Mouse (Mus musculus) forebrain, embryonic 12.5 days (tissue): ENCODE data around the gene Mfap4. TPM values are rescaled to one million over a fixed set of nuclear protein-coding genes. Genes with fewer than 3 reads are reported as not detected.
A peak's percentile ranks its signal among the peaks of the same experiment; 100 is the strongest.

Source experiments
- ATAC-seq: fragments of 200-750 bp; cut with Nextera tagmentation; 2 replicates; pipeline ENCODE4 v1.8.0; 2017; ENCODE audit warnings: moderate TSS enrichment; ENCODE audit not compliant: low FRiP score
- H3K27ac ChIP-seq: fragments of 300-500 bp; sonication (generic); 2 replicates; pipeline ENCODE4 v1.5.1; 2016; ENCODE audit warnings: mild to moderate bottlenecking
- H3K27me3 ChIP-seq: fragments of 300-500 bp; sonication (generic); 2 replicates; pipeline ENCODE4 v1.6.1; 2016; ENCODE audit warnings: mild to moderate bottlenecking
- H3K36me3 ChIP-seq: fragments of 300-500 bp; sonication (generic); replicated peaks from 2 replicates; pipeline ENCODE4 v1.6.1; 2016; ENCODE audit warnings: mild to moderate bottlenecking
- H3K4me1 ChIP-seq: fragments of 300-500 bp; sonication (generic); 2 replicates; pipeline ENCODE4 v1.6.1; 2016
- H3K4me2 ChIP-seq: fragments of 300-500 bp; sonication (generic); 2 replicates; pipeline ENCODE4 v1.6.1; 2016; ENCODE audit warnings: mild to moderate bottlenecking, moderate library complexity
- H3K4me3 ChIP-seq: fragments of 300-500 bp; sonication (generic); replicated peaks from 2 replicates; pipeline ENCODE4 v1.5.1; 2016; ENCODE audit warnings: mild to moderate bottlenecking
- H3K9ac ChIP-seq: fragments of 300-500 bp; sonication (generic); 2 replicates; pipeline ENCODE4 v1.6.1; 2016; ENCODE audit warnings: mild to moderate bottlenecking
- H3K9me3 ChIP-seq: fragments of 300-500 bp; sonication (generic); 2 replicates; pipeline ENCODE4 v1.6.1; 2016
- WGBS: fragments of 180-500 bp; shearing (Covaris S2); methylation state at CpG from one replicate; pipeline ENCODE4 v1.1.7; 2016; 5-methylcytosine and 5-hydroxymethylcytosine counted together
- polyA plus RNA-seq: library from polyadenylated mRNA; unstranded; fragments of >200 nt; fragmentation: Nextera tagmentation; extraction: Ambion mirVana; gene quantifications from 2 replicates; pipeline ENCODE4 v1.2.1, GENCODE M21; 2016

The Mfap4 gene
- 66.9 and 69.4 TPM in 2 replicates for polyA plus RNA-seq

- H3K4me3 ChIP-seq = peak within 1 kb of the TSS; percentile 31
- H3K9me3 ChIP-seq = no peaks in the 10 kb centered on the region
- 3% methylated on average over 19 of the region's 20 CpGs for WGBS
- H3K4me1 ChIP-seq = peaks cover 55% of the 10 kb centered on the region
- peak; percentile 89 for ATAC-seq
- peaks cover 27% of the 10 kb centered on the region for H3K36me3 ChIP-seq
- peak within 1 kb of the TSS; percentile 49 for H3K4me2 ChIP-seq
- H3K27me3 ChIP-seq = peaks cover 6% of the 10 kb centered on the region; the same call in 1 of the 2 replicates
- peak within 1 kb of the TSS; percentile 53 for H3K9ac ChIP-seq
- peak within 1 kb of the TSS; percentile 97 for H3K27ac ChIP-seq
Observed at GRCm38 (mm10) chr11:61484613-61485540, at the start of gene Mfap4. Gene Mfap4, plus strand, starts transcription at chr11:61485431.

- Histone ChIP-seq H3K36me3 (no peaks in the 10 kb centered on the region), H3K4me2 (no peak overlapping the region), H3K27me3 (no peaks in the 10 kb centered on the region), H3K27ac (no peak overlapping the region), H3K9ac (no peak overlapping the region), H3K4me3 (no peak overlapping the region), H3K4me1 (peaks cover 10% of the 10 kb centered on the region; the same call in 1 of the 2 replicates), H3K9me3 (no peaks in the 10 kb centered on the region)
- 67% methylated on average over 2 of the region's 2 CpGs for WGBS
- ATAC-seq = no peak
Observed at GRCm38 (mm10) chr11:61436298-61436697, 48.9 kb upstream of the Mfap4 start.

- ATAC-seq = no peak
- no peak overlapping the region for H3K9ac ChIP-seq
- WGBS = 85% methylated on average over 3 of the region's 3 CpGs
- no peaks in the 10 kb centered on the region for H3K9me3 ChIP-seq
- H3K27me3 ChIP-seq = no peaks in the 10 kb centered on the region
- H3K4me3 ChIP-seq = no peak overlapping the region
- no peak overlapping the region for H3K4me2 ChIP-seq
- peaks cover 10% of the 10 kb centered on the region; the same call in 1 of the 2 replicates for H3K4me1 ChIP-seq
- H3K27ac ChIP-seq = no peak overlapping the region
- H3K36me3 ChIP-seq = no peaks in the 10 kb centered on the region
Observed at GRCm38 (mm10) chr11:61439170-61439569, 46.1 kb upstream of the Mfap4 start.

- no peaks in the 10 kb centered on the region for H3K27me3 ChIP-seq
- H3K9me3 ChIP-seq = no peaks in the 10 kb centered on the region
- H3K27ac ChIP-seq = no peak overlapping the region
- no peak for ATAC-seq
- H3K9ac ChIP-seq = no peak overlapping the region
- H3K4me3 ChIP-seq = no peak overlapping the region
- H3K4me1 ChIP-seq = peaks cover 6% of the 10 kb centered on the region; the same call in 1 of the 2 replicates
- 99% methylated on average over 4 of the region's 4 CpGs for WGBS
- H3K36me3 ChIP-seq = no peaks in the 10 kb centered on the region
- H3K4me2 ChIP-seq = no peak overlapping the region
Observed at GRCm38 (mm10) chr11:61440416-61440815, 44.8 kb upstream of the Mfap4 start.

GRCm38 (mm10) chr11:61441670-61442069, 43.6 kb upstream of the Mfap4 start:
- no peak overlapping the region for H3K27ac ChIP-seq
- peaks cover under 1% of the 10 kb centered on the region; the same call in 1 of the 2 replicates for H3K4me1 ChIP-seq
- H3K4me3 ChIP-seq = no peak overlapping the region
- no peak for ATAC-seq
- no peaks in the 10 kb centered on the region for H3K9me3 ChIP-seq
- 85% methylated on average over 7 of the region's 7 CpGs for WGBS
- no peak overlapping the region for H3K4me2 ChIP-seq
- H3K36me3 ChIP-seq = no peaks in the 10 kb centered on the region
- no peaks in the 10 kb centered on the region for H3K27me3 ChIP-seq
- no peak overlapping the region for H3K9ac ChIP-seq

GRCm38 (mm10) chr11:61443807-61444206, 41.4 kb upstream of the Mfap4 start:
- 93% methylated on average over 6 of the region's 6 CpGs for WGBS
- Histone ChIP-seq H3K27me3 (no peaks in the 10 kb centered on the region; the same call in 1 of the 2 replicates), H3K9ac (no peak overlapping the region), H3K4me3 (no peak overlapping the region), H3K4me1 (peaks cover 9% of the 10 kb centered on the region), H3K4me2 (no peak overlapping the region), H3K9me3 (no peaks in the 10 kb centered on the region), H3K36me3 (no peaks in the 10 kb centered on the region), H3K27ac (no peak overlapping the region)
- no peak for ATAC-seq

- H3K9ac ChIP-seq = no peak overlapping the region
- H3K9me3 ChIP-seq = no peaks in the 10 kb centered on the region
- 91% methylated on average over 8 of the region's 8 CpGs for WGBS
- ATAC-seq = no peak
- H3K27me3 ChIP-seq = peaks cover 9% of the 10 kb centered on the region; the same call in 1 of the 2 replicates
- no peaks in the 10 kb centered on the region for H3K36me3 ChIP-seq
- no peak overlapping the region for H3K27ac ChIP-seq
- H3K4me3 ChIP-seq = no peak overlapping the region
- no peak overlapping the region for H3K4me2 ChIP-seq
- peaks cover 14% of the 10 kb centered on the region for H3K4me1 ChIP-seq
Observed at GRCm38 (mm10) chr11:61447296-61447695, 37.9 kb upstream of the Mfap4 start.

GRCm38 (mm10) chr11:61448041-61448440, 37.2 kb upstream of the Mfap4 start:
- no peak for ATAC-seq
- WGBS = 59% methylated on average over 5 of the region's 5 CpGs
- Histone ChIP-seq H3K9ac (no peak overlapping the region), H3K4me2 (no peak overlapping the region), H3K9me3 (no peaks in the 10 kb centered on the region), H3K4me3 (no peak overlapping the region), H3K27ac (no peak overlapping the region), H3K4me1 (peaks cover 17% of the 10 kb centered on the region), H3K27me3 (peaks cover 16% of the 10 kb centered on the region; the same call in 1 of the 2 replicates), H3K36me3 (no peaks in the 10 kb centered on the region)

GRCm38 (mm10) chr11:61448599-61449225, 36.5 kb upstream of the Mfap4 start:
- no peak overlapping the region for H3K4me3 ChIP-seq
- H3K9ac ChIP-seq = no peak overlapping the region
- WGBS = 72% methylated on average over 9 of the region's 9 CpGs
- H3K9me3 ChIP-seq = no peaks in the 10 kb centered on the region
- peak overlapping the region; percentile 47; the same call in 1 of the 2 replicates for H3K27ac ChIP-seq
- H3K4me1 ChIP-seq = peaks cover 24% of the 10 kb centered on the region
- no peak for ATAC-seq
- H3K27me3 ChIP-seq = peaks cover 19% of the 10 kb centered on the region; the same call in 1 of the 2 replicates
- H3K4me2 ChIP-seq = no peak overlapping the region
- H3K36me3 ChIP-seq = no peaks in the 10 kb centered on the region

- WGBS = 79% methylated on average over 24 of the region's 24 CpGs
- Histone ChIP-seq H3K4me1 (peaks cover 30% of the 10 kb centered on the region), H3K4me3 (no peak overlapping the region), H3K4me2 (no peak overlapping the region), H3K27ac (no peak overlapping the region), H3K36me3 (no peaks in the 10 kb centered on the region), H3K9me3 (no peaks in the 10 kb centered on the region), H3K9ac (no peak overlapping the region), H3K27me3 (peaks cover 19% of the 10 kb centered on the region; the same call in 1 of the 2 replicates)
- ATAC-seq = no peak
Observed at GRCm38 (mm10) chr11:61449499-61450292, 35.5 kb upstream of the Mfap4 start.

- no peak for ATAC-seq
- Histone ChIP-seq H3K9me3 (no peaks in the 10 kb centered on the region), H3K4me2 (no peak overlapping the region), H3K36me3 (no peaks in the 10 kb centered on the region), H3K4me1 (no peaks in the 10 kb centered on the region), H3K4me3 (no peak overlapping the region), H3K27me3 (no peaks in the 10 kb centered on the region), H3K9ac (no peak overlapping the region), H3K27ac (no peak overlapping the region)
- 73% methylated on average over 2 of the region's 2 CpGs for WGBS
Observed at GRCm38 (mm10) chr11:61464071-61464470, 21.2 kb upstream of the Mfap4 start.

- H3K4me3 ChIP-seq = no peak overlapping the region
- H3K4me2 ChIP-seq = no peak overlapping the region
- no peaks in the 10 kb centered on the region for H3K4me1 ChIP-seq
- H3K27ac ChIP-seq = no peak overlapping the region
- H3K27me3 ChIP-seq = no peaks in the 10 kb centered on the region
- no peaks in the 10 kb centered on the region for H3K36me3 ChIP-seq
- ATAC-seq = no peak
- WGBS = 63% methylated on average over 4 of the region's 4 CpGs
- no peak overlapping the region for H3K9ac ChIP-seq
- H3K9me3 ChIP-seq = no peaks in the 10 kb centered on the region
Observed at GRCm38 (mm10) chr11:61465422-61465821, 19.8 kb upstream of the Mfap4 start.
